Mouse (Mus musculus) spleen, adult 2 months (tissue): ENCODE data around the gene Hcst.

Experiments
- CTCF ChIP-seq: fragments of 200-500 bp; IDR thresholded peaks from 2 replicates; pipeline ENCODE4 v1.5.1; 2011; ENCODE audit warnings: mild to moderate bottlenecking, inconsistent platforms; ENCODE audit not compliant: insufficient read depth, insufficient read length, insufficient replicate concordance; ENCODE audit errors: extremely low read depth
- POLR2A ChIP-seq: fragments of 200-500 bp; IDR thresholded peaks from 2 replicates; pipeline ENCODE4 v1.6.1; 2011; ENCODE audit warnings: low read depth, low read length, inconsistent platforms

DNA sequence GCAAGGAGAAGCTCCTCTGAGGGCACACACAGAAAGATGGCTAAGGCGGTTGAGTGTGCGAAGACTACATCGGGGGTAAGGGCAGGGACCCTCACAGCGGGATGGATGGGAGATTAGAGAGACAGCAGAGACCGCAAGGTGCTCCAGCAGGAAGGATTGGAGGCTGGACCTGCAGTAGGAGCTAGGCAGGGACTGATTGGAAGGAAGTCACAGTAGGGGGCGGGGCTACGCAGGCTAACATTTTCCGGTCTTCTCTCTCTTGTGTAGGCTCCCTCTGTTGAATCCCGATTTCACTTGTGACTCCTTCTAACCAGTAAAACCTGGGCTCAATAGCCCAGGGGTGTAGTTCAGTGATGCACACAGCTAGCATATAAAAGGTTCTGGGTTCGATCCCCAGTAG lies 17.2 kb upstream of the Hcst start:
- TF ChIP-seq CTCF: no peak
- no peak for TF ChIP-seq POLR2A
